Mouse (Mus musculus): Measurements from ENCODE around the gene Ripply3. TPM values are rescaled to one million over a fixed set of nuclear protein-coding genes. Genes with fewer than 3 reads are reported as not detected.

Ripply3 gene
- not detected in 2 replicates for polyA plus RNA-seq (2012; ENCODE audit: insufficient read depth, insufficient read length, low replicate concordance, missing spikeins)

- WGBS: 4% methylated on average over 63 of the region's 63 CpGs
- Histone ChIP-seq H3K4me1 (ENCODE audit: control insufficient read depth, insufficient read depth, low read length) (peaks cover 16% of the 10 kb centered on the region), H3K4me3 (ENCODE audit: insufficient read depth, low read depth, low read length) (peak within 1 kb of the TSS; percentile 32), H3K27ac (ENCODE audit: insufficient read depth, low read depth, low read length) (no peak within 1 kb of the TSS)
- TF ChIP-seq CTCF (IDR thresholded peaks at IDR 0.05; ENCODE audit: insufficient read depth, low read depth, low read length): no peak
- no peak for TF ChIP-seq POLR2A (IDR thresholded peaks at IDR 0.05; ENCODE audit: insufficient read depth, low read depth, low read length)
Measured at GRCm38 (mm10) chr16:94327781-94328711, at the start of gene Ripply3. Gene Ripply3 (plus strand): TSS chr16:94328420.

GRCm38 (mm10) chr16:94283972-94284371 lies 44.2 kb upstream of the Ripply3 start:
- 86% methylated on average over 3 of the region's 3 CpGs for WGBS
- no peak overlapping the region for H3K27ac ChIP-seq (ENCODE audit: insufficient read depth, low read depth, low read length)
- H3K4me1 ChIP-seq (ENCODE audit: control insufficient read depth, insufficient read depth, low read length): no peaks in the 10 kb centered on the region
- no peak overlapping the region for H3K4me3 ChIP-seq (ENCODE audit: insufficient read depth, low read depth, low read length)
- TF ChIP-seq CTCF (IDR thresholded peaks at IDR 0.05; ENCODE audit: insufficient read depth, low read depth, low read length) (no peak), POLR2A (IDR thresholded peaks at IDR 0.05; ENCODE audit: insufficient read depth, low read depth, low read length) (no peak)

GRCm38 (mm10) chr16:94287826-94288225 lies 40.4 kb upstream of the Ripply3 start:
- Histone ChIP-seq H3K4me3 (ENCODE audit: insufficient read depth, low read depth, low read length) (no peak overlapping the region), H3K27ac (ENCODE audit: insufficient read depth, low read depth, low read length) (no peak overlapping the region), H3K4me1 (ENCODE audit: control insufficient read depth, insufficient read depth, low read length) (peaks cover 12% of the 10 kb centered on the region)
- TF ChIP-seq POLR2A (IDR thresholded peaks at IDR 0.05; ENCODE audit: insufficient read depth, low read depth, low read length): no peak
- TF ChIP-seq CTCF (IDR thresholded peaks at IDR 0.05; ENCODE audit: insufficient read depth, low read depth, low read length): no peak
- WGBS: 88% methylated on average over 9 of the region's 9 CpGs

- WGBS: 5% methylated on average over 39 of the region's 39 CpGs
- no peak for TF ChIP-seq CTCF (IDR thresholded peaks at IDR 0.05; ENCODE audit: insufficient read depth, low read depth, low read length)
- TF ChIP-seq POLR2A (IDR thresholded peaks at IDR 0.05; ENCODE audit: insufficient read depth, low read depth, low read length): no peak; the same call in 1 of the 2 replicates
- Histone ChIP-seq H3K27ac (ENCODE audit: insufficient read depth, low read depth, low read length) (peak overlapping the region; percentile 55; the same call in 1 of the 2 replicates), H3K4me3 (ENCODE audit: insufficient read depth, low read depth, low read length) (peak overlapping the region; percentile 96), H3K4me1 (ENCODE audit: control insufficient read depth, insufficient read depth, low read length) (peaks cover 12% of the 10 kb centered on the region)
Measured at GRCm38 (mm10) chr16:94289138-94290072, 38.8 kb upstream of the Ripply3 start.

- Histone ChIP-seq H3K4me1 (ENCODE audit: control insufficient read depth, insufficient read depth, low read length) (peaks cover 12% of the 10 kb centered on the region), H3K27ac (ENCODE audit: insufficient read depth, low read depth, low read length) (peak overlapping the region; percentile 78), H3K4me3 (ENCODE audit: insufficient read depth, low read depth, low read length) (peak overlapping the region; percentile 96)
- TF ChIP-seq CTCF (IDR thresholded peaks at IDR 0.05; ENCODE audit: insufficient read depth, low read depth, low read length): no peak
- TF ChIP-seq POLR2A (IDR thresholded peaks at IDR 0.05; ENCODE audit: insufficient read depth, low read depth, low read length): peak; percentile 81
- 5% methylated on average over 52 of the region's 52 CpGs for WGBS
Measured at GRCm38 (mm10) chr16:94290073-94290999, 37.9 kb upstream of the Ripply3 start.

- 77% methylated on average over 4 of the region's 4 CpGs for WGBS
- Histone ChIP-seq H3K27ac (ENCODE audit: insufficient read depth, low read depth, low read length) (no peak overlapping the region), H3K4me3 (ENCODE audit: insufficient read depth, low read depth, low read length) (no peak overlapping the region), H3K4me1 (ENCODE audit: control insufficient read depth, insufficient read depth, low read length) (peaks cover 12% of the 10 kb centered on the region)
- TF ChIP-seq POLR2A (IDR thresholded peaks at IDR 0.05; ENCODE audit: insufficient read depth, low read depth, low read length): no peak
- TF ChIP-seq CTCF (IDR thresholded peaks at IDR 0.05; ENCODE audit: insufficient read depth, low read depth, low read length): no peak
Measured at GRCm38 (mm10) chr16:94291141-94291540, 37.1 kb upstream of the Ripply3 start.

- Histone ChIP-seq H3K4me3 (ENCODE audit: insufficient read depth, low read depth, low read length) (no peak overlapping the region), H3K27ac (ENCODE audit: insufficient read depth, low read depth, low read length) (no peak overlapping the region), H3K4me1 (ENCODE audit: control insufficient read depth, insufficient read depth, low read length) (peaks cover 14% of the 10 kb centered on the region)
- TF ChIP-seq POLR2A (IDR thresholded peaks at IDR 0.05; ENCODE audit: insufficient read depth, low read depth, low read length) (no peak), CTCF (IDR thresholded peaks at IDR 0.05; ENCODE audit: insufficient read depth, low read depth, low read length) (no peak)
- 94% methylated on average over 5 of the region's 5 CpGs for WGBS
Measured at GRCm38 (mm10) chr16:94298081-94298480, 30.1 kb upstream of the Ripply3 start.

DNA sequence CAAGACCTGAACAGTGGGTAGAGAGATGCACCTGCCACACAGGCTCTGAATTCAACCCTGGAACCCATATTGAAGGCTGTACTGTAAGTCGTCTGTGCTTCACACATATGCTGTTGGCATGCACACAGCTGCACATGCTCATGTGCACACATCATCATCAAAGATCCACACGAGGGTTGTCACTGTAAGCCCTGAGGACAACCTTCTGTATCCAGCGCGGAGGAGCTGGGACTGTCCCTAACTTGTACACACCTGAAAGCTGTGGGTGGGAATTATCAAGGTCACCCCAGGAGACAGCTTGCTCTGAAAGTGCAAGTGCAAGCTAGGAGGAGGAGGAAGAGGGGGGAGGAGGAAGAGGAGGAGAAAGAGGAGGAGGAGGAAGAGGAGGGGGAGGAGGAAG lies 29.0 kb upstream of the Ripply3 start:
- TF ChIP-seq CTCF (IDR thresholded peaks at IDR 0.05; ENCODE audit: insufficient read depth, low read depth, low read length) (no peak), POLR2A (IDR thresholded peaks at IDR 0.05; ENCODE audit: insufficient read depth, low read depth, low read length) (no peak)
- no peak overlapping the region for H3K4me3 ChIP-seq (ENCODE audit: insufficient read depth, low read depth, low read length)
- peaks cover 23% of the 10 kb centered on the region for H3K4me1 ChIP-seq (ENCODE audit: control insufficient read depth, insufficient read depth, low read length)
- WGBS: 78% methylated on average over 4 of the region's 4 CpGs
- H3K27ac ChIP-seq (ENCODE audit: insufficient read depth, low read depth, low read length): no peak overlapping the region
